Mouse (Mus musculus): Measurements from ENCODE around the gene Babam2.

DNA sequence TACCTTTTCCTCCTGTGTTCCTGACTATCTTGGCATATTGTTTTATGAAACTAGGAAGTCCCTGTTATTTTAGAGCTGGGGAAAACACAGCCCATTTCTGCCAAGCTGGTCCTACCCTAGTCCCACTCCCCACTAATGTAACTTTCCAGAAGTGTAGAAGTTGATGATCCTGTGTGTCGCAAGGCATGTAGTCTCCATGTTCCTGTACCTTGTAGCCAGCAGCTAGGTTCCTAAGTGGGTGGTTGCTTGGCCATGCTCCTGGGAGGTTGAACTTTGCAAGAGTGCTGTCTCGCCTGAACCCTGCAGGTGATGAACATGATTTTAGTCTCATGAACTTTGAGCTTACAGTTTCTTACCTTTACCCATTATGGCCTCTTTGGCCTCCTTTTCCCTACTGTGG is 211.3 kb downstream of the Babam2 start:
- TF ChIP-seq POLR2A (IDR thresholded peaks at IDR 0.05; ENCODE audit: extremely low read depth, insufficient read depth, low read length): no peak
- no peak for TF ChIP-seq CTCF (IDR thresholded peaks at IDR 0.05; ENCODE audit: extremely low read depth, insufficient read depth, low read length)
